Mouse (Mus musculus) kidney, postnatal 4 days (tissue): ENCODE measurements at regions not wholly inside any gene's neighbourhood (a gene's known extent, or its start where the extent isn't known, plus 50 kb on each side); places are given as distances from the start of the nearest gene placed in this dataset.
"Not testable (repeated sequence)": the region's sequence is repeated elsewhere in the genome, so short reads cannot be mapped to it uniquely, and the experiment has no call there.

ENCODE experiments used
- DNase-seq, 2 experiments: peaks; one replicate each; pipeline ENCODE4 v3.0.0; 2021; ENCODE audit warnings: mixed read lengths in 2 of 2

GRCm38 (mm10) chr10:103958183-103958582 is 184.6 kb upstream of the Gm21293 start:
- DNase-seq, result no peak

- no peak for DNase-seq
Measured at GRCm38 (mm10) chr10:103976059-103976458, 166.7 kb upstream of the Gm21293 start.

GRCm38 (mm10) chr10:103984287-103984956 is 158.4 kb upstream of the Gm21293 start:
- DNase-seq, result no peak

GRCm38 (mm10) chr10:104019540-104019939 is 123.2 kb upstream of the Gm21293 start:
- no peak for DNase-seq

GRCm38 (mm10) chr10:104021593-104021992 is 121.2 kb upstream of the Gm21293 start:
- DNase-seq, result peak in 1 of 2 experiments; percentile 15

GRCm38 (mm10) chr10:104028162-104028561 is 114.6 kb upstream of the Gm21293 start:
- no peak for DNase-seq

GRCm38 (mm10) chr10:104032771-104033170 is 110.0 kb upstream of the Gm21293 start:
- no peak for DNase-seq

- not testable (repeated sequence) for DNase-seq
Measured at GRCm38 (mm10) chr10:104041729-104042386, 100.9 kb upstream of the Gm21293 start.

GRCm38 (mm10) chr10:104042387-104042775 is 100.4 kb upstream of the Gm21293 start:
- no peak for DNase-seq

GRCm38 (mm10) chr10:104043569-104043968 is 99.2 kb upstream of the Gm21293 start:
- no peak for DNase-seq
